Mouse (Mus musculus) limb, embryonic 12.5 days (tissue): ENCODE results near the gene Rhox2b. TPM values are rescaled to one million over a fixed set of nuclear protein-coding genes. Genes with fewer than 3 reads are reported as not detected.
"Not testable (repeated sequence)": the region's sequence is repeated elsewhere in the genome, so short reads cannot be mapped to it uniquely, and the experiment has no call there.

ENCODE experiments used
- ATAC-seq: fragments of 200-750 bp; cut with Nextera tagmentation; 2 replicates; pipeline ENCODE4 v1.8.0; 2017; ENCODE audit warnings: low read depth, moderate TSS enrichment; ENCODE audit not compliant: insufficient number of reproducible peaks, insufficient read depth, low FRiP score, low TSS enrichment
- H3K27ac ChIP-seq: fragments of 300-500 bp; sonication (generic); 2 replicates; pipeline ENCODE4 v1.5.1; 2016; ENCODE audit warnings: mild to moderate bottlenecking, moderate library complexity
- H3K27me3 ChIP-seq: fragments of 300-500 bp; sonication (generic); 2 replicates; pipeline ENCODE4 v1.6.1; 2016; ENCODE audit warnings: mild to moderate bottlenecking, moderate library complexity
- H3K36me3 ChIP-seq: fragments of 300-500 bp; sonication (generic); 2 replicates; pipeline ENCODE4 v1.6.1; 2016; ENCODE audit warnings: mild to moderate bottlenecking, moderate library complexity
- H3K4me1 ChIP-seq: fragments of 300-500 bp; sonication (generic); replicated peaks from 2 replicates; pipeline ENCODE4 v1.6.1; 2016
- H3K4me2 ChIP-seq: fragments of 300-500 bp; sonication (generic); 2 replicates; pipeline ENCODE4 v1.6.1; 2016; ENCODE audit warnings: mild to moderate bottlenecking, moderate library complexity
- H3K4me3 ChIP-seq: fragments of 300-500 bp; sonication (generic); replicated peaks from 2 replicates; pipeline ENCODE4 v1.5.1; 2016; ENCODE audit warnings: mild to moderate bottlenecking
- H3K9ac ChIP-seq: fragments of 300-500 bp; sonication (generic); replicated peaks from 2 replicates; pipeline ENCODE4 v1.6.1; 2016; ENCODE audit warnings: mild to moderate bottlenecking, moderate library complexity
- H3K9me3 ChIP-seq: fragments of 300-500 bp; sonication (generic); 2 replicates; pipeline ENCODE4 v1.6.1; 2016; ENCODE audit warnings: mild to moderate bottlenecking, moderate library complexity
- WGBS: fragments of 180-500 bp; shearing (Covaris S2); methylation state at CpG from one replicate; pipeline ENCODE4 v1.1.7; 2016; 5-methylcytosine and 5-hydroxymethylcytosine counted together
- polyA plus RNA-seq: library from polyadenylated mRNA; unstranded; fragments of >200 nt; fragmentation: Nextera tagmentation; extraction: Ambion mirVana; gene quantifications from 2 replicates; pipeline ENCODE4 v1.2.1, GENCODE M21; 2016

Rhox2b gene
- polyA plus RNA-seq, result not detected in 2 replicates

DNA sequence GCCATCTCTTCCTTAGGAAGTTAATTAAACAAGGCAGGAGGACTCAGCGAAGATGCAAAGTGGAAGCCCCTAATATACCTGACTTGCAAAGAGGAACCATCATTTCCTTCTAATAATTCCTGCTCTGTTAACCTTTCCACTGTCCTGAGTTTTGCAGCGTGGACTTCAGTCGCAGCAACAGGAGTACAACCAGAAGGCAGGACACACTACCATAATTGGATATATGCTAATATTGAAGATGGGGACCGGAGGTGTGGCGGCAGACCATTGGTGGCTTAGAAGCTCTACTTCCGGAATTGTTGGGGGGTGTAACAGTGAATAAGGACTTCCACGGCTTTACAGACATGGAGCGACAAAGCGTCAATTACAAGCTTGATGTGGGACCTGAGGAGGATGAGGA, at the start of gene Rhox2b:
Gene Rhox2b, plus strand, starts transcription at position 301 of the 400 bp plus-strand sequence.
- no CpG with 5 or more reads among the region's 9 CpGs for WGBS
- H3K36me3 ChIP-seq, H3K9ac ChIP-seq, H3K4me2 ChIP-seq, ATAC-seq, H3K9me3 ChIP-seq, H3K27me3 ChIP-seq, H3K4me3 ChIP-seq, H3K4me1 ChIP-seq, H3K27ac ChIP-seq: not testable (repeated sequence)

DNA sequence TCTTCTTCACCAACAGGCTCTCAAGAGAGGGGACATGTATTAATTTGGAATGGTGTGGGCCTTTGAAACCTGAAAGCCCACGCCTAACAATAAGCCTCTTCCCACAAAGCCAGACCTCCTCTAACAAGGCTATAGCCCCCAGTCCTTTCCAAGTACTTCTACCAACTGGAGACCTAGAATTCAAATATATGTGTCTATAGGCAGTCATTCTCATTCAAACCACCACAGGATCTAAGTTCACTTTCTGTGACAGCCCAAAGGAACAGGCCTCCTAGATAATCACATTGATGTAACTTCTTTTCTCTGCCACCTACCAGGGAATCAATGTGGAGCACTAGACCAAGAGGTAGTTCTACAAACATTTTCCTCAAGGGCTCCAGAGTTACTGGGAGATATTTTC, 32.1 kb upstream of the Rhox2b start, which contains the start of gene Rhox3a2:
Gene Rhox3a2, plus strand, starts transcription at position 301 of the 400 bp plus-strand sequence.
- H3K9ac ChIP-seq, H3K27ac ChIP-seq, H3K36me3 ChIP-seq, ATAC-seq, H3K27me3 ChIP-seq, H3K4me1 ChIP-seq, H3K9me3 ChIP-seq, H3K4me2 ChIP-seq, H3K4me3 ChIP-seq: not testable (repeated sequence)
- WGBS, result no CpG with 5 or more reads among the region's 1 CpGs

DNA sequence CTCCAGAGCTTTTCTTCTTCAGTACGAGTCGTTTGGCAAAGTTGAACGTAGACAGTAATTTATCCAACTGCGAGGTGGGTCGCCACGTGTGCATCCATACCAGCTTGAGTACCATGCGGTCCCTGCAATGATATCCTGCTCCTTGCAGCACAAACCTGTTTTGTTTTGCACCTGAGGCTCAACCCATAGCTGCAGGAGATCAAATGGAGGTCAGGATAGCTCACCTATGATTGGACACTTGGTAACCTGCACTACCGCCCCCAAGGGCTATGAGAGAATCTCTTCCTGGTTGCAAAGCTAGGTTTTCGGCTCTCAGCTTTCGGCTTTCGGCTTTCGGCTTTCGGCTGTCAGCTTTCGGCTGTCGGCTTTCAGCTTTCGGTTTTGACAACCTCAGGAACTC, 21.3 kb upstream of the Rhox2b start, which contains the start of gene Rhox4a2:
Gene Rhox4a2, plus strand, starts transcription at position 301 of the 400 bp plus-strand sequence.
- H3K4me2 ChIP-seq, H3K4me3 ChIP-seq, H3K27me3 ChIP-seq, H3K4me1 ChIP-seq, H3K36me3 ChIP-seq, H3K27ac ChIP-seq, ATAC-seq, H3K9ac ChIP-seq, H3K9me3 ChIP-seq: not testable (repeated sequence)
- WGBS, result 89% methylated on average over 9 of the region's 16 CpGs

DNA sequence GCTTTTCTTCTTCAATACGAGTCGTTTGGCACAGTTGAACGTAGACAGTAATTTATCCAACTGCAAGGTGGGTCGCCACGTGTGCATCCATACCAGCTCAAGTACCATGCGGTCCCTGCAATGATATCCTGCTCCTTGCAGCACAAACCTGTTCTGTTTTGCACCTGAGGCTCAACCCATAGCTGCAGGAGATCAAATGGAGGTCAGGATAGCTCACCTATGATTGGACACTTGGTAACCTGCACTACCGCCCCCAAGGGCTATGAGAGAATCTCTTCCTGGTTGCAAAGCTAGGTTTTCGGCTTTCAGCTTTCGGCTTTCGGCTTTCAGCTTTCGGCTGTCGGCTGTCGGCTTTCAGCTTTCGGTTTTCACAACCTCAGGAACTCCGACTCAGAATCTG, 20.3 kb downstream of the Rhox2b start, which contains the start of gene Rhox4b:
Gene Rhox4b, plus strand, starts transcription at position 301 of the 400 bp plus-strand sequence.
- not testable (repeated sequence) for H3K4me3 ChIP-seq, H3K9ac ChIP-seq, H3K27me3 ChIP-seq, H3K36me3 ChIP-seq, H3K9me3 ChIP-seq, H3K4me1 ChIP-seq, ATAC-seq, H3K27ac ChIP-seq, H3K4me2 ChIP-seq
- WGBS, result 86% methylated on average over 14 of the region's 15 CpGs

DNA sequence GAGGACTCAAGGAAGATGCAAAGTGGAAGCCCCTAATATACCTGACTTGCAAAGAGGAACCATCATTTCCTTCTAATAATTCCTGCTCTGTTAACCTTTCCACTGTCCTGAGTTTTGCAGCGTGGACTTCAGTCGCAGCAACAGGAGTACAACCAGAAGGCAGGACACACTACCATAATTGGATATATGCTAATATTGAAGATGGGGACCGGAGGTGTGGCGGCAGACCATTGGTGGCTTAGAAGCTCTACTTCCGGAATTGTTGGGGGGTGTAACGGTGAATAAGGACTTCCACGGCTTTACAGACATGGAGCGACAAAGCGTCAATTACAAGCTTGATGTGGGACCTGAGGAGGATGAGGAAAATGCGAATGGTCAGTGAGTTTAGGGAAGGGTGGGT, 41.5 kb downstream of the Rhox2b start, which contains the start of gene Rhox2c:
Gene Rhox2c, plus strand, starts transcription at position 301 of the 400 bp plus-strand sequence.
- not testable (repeated sequence) for H3K36me3 ChIP-seq, H3K9ac ChIP-seq, H3K27ac ChIP-seq, ATAC-seq, H3K27me3 ChIP-seq, H3K4me2 ChIP-seq, H3K4me1 ChIP-seq, H3K9me3 ChIP-seq, H3K4me3 ChIP-seq
- WGBS, result 98% methylated on average over 8 of the region's 10 CpGs

DNA sequence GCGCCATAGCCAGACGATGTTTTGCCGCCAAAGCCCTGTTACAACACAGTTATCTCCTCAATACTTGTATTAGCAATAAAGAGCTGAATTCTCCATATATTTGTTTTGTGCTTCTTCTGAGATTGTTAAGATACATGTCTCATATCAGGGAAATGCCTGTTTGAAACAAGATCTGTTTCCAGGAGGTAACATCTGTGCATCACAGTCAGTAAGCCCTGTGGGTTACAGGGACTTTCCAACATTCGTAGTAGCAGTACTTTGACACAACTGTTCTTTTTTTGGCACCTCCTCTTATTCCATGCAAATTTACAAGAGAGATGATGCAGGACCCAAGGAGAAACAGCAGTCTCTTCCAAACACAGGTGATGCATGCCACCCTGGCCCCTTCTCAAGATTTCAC, 46.4 kb downstream of the Rhox2b start, which contains the start of gene Rhox3c:
Gene Rhox3c, plus strand, starts transcription at position 301 of the 400 bp plus-strand sequence.
- not testable (repeated sequence) for H3K27ac ChIP-seq
- 84% methylated on average over 3 of the region's 4 CpGs for whole genome bisulfite sequencing

More for the DNA sequence above, 46.4 kb downstream of the Rhox2b start, which contains the start of gene Rhox3c:
- not testable (repeated sequence) for H3K4me1 ChIP-seq, H3K4me2 ChIP-seq, H3K9me3 ChIP-seq, H3K27me3 ChIP-seq, ATAC-seq, H3K36me3 ChIP-seq, H3K9ac ChIP-seq, H3K4me3 ChIP-seq

Other genes starting within 250 kb of the Rhox2b start
- not detected in 2 replicates for gene Akap14, start 243.2 kb upstream of the Rhox2b start, polyA plus RNA-seq
- 393 and 398 TPM in 2 replicates for gene Ndufa1, start 220.9 kb upstream of the Rhox2b start, polyA plus RNA-seq
- 13.0 and 14.4 TPM in 2 replicates for gene Rnf113a1, start 220.8 kb upstream of the Rhox2b start, polyA plus RNA-seq
- not detected in 2 replicates for gene Gm9, start 201.0 kb upstream of the Rhox2b start, polyA plus RNA-seq
- not detected in 2 replicates for gene Rhox1, start 189.8 kb upstream of the Rhox2b start, polyA plus RNA-seq
- gene Rhox2a, start 167.1 kb upstream of the Rhox2b start, polyA plus RNA-seq, result not detected in 2 replicates
- not detected in 2 replicates for gene Rhox3a, start 162.1 kb upstream of the Rhox2b start, polyA plus RNA-seq
- not detected in 2 replicates for gene Rhox4a, start 146.7 kb upstream of the Rhox2b start, polyA plus RNA-seq
- gene Rhox3a2, start 32.0 kb upstream of the Rhox2b start, polyA plus RNA-seq, result not detected in 2 replicates
- not detected in 2 replicates for gene Rhox4a2, start 21.2 kb upstream of the Rhox2b start, polyA plus RNA-seq
- gene Rhox4b, start 20.4 kb downstream of the Rhox2b start, polyA plus RNA-seq, result 0.30 TPM in 1 of 2 replicates, not detected in the other
- not detected in 2 replicates for gene Rhox2c, start 41.6 kb downstream of the Rhox2b start, polyA plus RNA-seq
- gene Rhox3c, start 46.5 kb downstream of the Rhox2b start, polyA plus RNA-seq, result not detected in 2 replicates
- not detected in 2 replicates for gene Rhox4c, start 68.3 kb downstream of the Rhox2b start, polyA plus RNA-seq
- gene Rhox2d, start 81.4 kb downstream of the Rhox2b start, polyA plus RNA-seq, result not detected in 2 replicates
- gene Rhox4d, start 102.3 kb downstream of the Rhox2b start, polyA plus RNA-seq, result not detected in 2 replicates
- gene Rhox2e, start 118.4 kb downstream of the Rhox2b start, polyA plus RNA-seq, result not detected in 2 replicates
- not detected in 2 replicates for gene Rhox3e, start 130.0 kb downstream of the Rhox2b start, polyA plus RNA-seq
- not detected in 2 replicates for gene Rhox4e, start 145.3 kb downstream of the Rhox2b start, polyA plus RNA-seq
- gene Rhox2f, start 159.3 kb downstream of the Rhox2b start, polyA plus RNA-seq, result not detected in 2 replicates
- gene Rhox3f, start 168.9 kb downstream of the Rhox2b start, polyA plus RNA-seq, result not detected in 2 replicates
- not detected in 2 replicates for gene Rhox4f, start 195.6 kb downstream of the Rhox2b start, polyA plus RNA-seq
- gene Rhox3g, start 216.5 kb downstream of the Rhox2b start, polyA plus RNA-seq, result not detected in 2 replicates
- gene Rhox2g, start 231.4 kb downstream of the Rhox2b start, polyA plus RNA-seq, result not detected in 2 replicates
- not detected in 2 replicates for gene Rhox4g, start 239.3 kb downstream of the Rhox2b start, polyA plus RNA-seq